Mouse (Mus musculus) thymus, adult 2 months (tissue): ENCODE data around the gene Lef1.

Experiments
- CTCF ChIP-seq: fragments of 200-500 bp; IDR thresholded peaks from 2 replicates; pipeline ENCODE4 v1.5.1; 2012; ENCODE audit warnings: mild to moderate bottlenecking, control low read depth, low read length, moderate library complexity, borderline replicate concordance; ENCODE audit not compliant: control insufficient read depth, poor library complexity, insufficient read depth; ENCODE audit errors: extremely low read depth
- POLR2A ChIP-seq: fragments of 200-500 bp; IDR thresholded peaks from 2 replicates; pipeline ENCODE4 v1.6.1; 2012; ENCODE audit warnings: mild to moderate bottlenecking, low read length, control low read depth, moderate library complexity; ENCODE audit not compliant: control insufficient read depth, poor library complexity, insufficient read depth; ENCODE audit errors: extremely low read depth

DNA sequence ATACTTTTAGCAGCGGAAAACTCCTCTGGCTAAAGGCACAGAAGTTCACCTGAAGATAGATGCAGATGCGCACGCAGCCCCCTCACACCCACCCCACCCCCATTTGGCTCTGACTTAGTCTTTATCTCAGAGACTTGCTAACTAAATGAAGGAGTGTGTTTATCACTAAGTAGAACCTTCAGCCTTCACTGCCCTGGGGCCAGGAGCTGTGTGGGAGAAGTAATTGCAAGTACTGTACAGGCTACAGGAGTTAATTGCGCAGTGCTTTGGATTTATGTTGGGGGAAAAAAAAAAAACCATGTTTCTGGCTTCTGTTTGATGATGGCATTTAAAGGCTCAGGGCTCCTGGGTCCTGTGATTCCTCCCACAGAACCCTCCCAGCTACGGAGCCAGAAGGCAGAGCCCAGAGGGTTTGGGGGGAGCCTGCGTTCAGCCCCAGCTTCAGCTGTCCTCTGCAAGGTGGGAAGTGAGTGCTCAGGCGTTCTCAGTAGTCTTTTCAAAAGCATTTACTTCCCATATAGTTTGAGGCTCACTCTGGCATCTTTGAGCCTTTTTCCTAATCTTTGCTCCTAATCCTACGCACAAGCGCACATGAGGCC lies 103.9 kb downstream of the Lef1 start:
- TF ChIP-seq CTCF (no peak), POLR2A (no peak)
